Mouse (Mus musculus) myocyte (in vitro differentiated cells): ENCODE data around the gene Abhd12.

Source experiments
- CEBPB ChIP-seq: IDR thresholded peaks from 2 replicates; pipeline ENCODE4 v1.6.1; 2011; ENCODE audit warnings: mild to moderate bottlenecking, moderate library complexity; ENCODE audit not compliant: poor library complexity, insufficient read depth, severe bottlenecking
- E2F4 ChIP-seq: IDR thresholded peaks from one replicate; pipeline ENCODE4 v1.6.1; 2011; ENCODE audit warnings: mild to moderate bottlenecking, control low read depth, moderate library complexity; ENCODE audit not compliant: insufficient read depth
- MAX ChIP-seq: IDR thresholded peaks from one replicate; pipeline ENCODE4 v1.6.1; 2011; ENCODE audit warnings: low read depth, mild to moderate bottlenecking, control low read depth
- MYOG ChIP-seq, 3 experiments: IDR thresholded peaks; one replicate each; pipeline ENCODE4 v1.6.1; 2011; ENCODE audit warnings: control low read depth in 2 of 3, low read depth in 2 of 3, mild to moderate bottlenecking in 2 of 3; ENCODE audit not compliant: insufficient read length in 2 of 3, control insufficient read depth in 1 of 3, insufficient read depth in 1 of 3
- POLR2A ChIP-seq: IDR thresholded peaks from one replicate; pipeline ENCODE4 v1.6.1; 2011; ENCODE audit warnings: low read depth, mild to moderate bottlenecking, control low read depth, moderate library complexity; ENCODE audit not compliant: insufficient read length
- POLR2AphosphoS2 ChIP-seq: IDR thresholded peaks from one replicate; pipeline ENCODE4 v1.6.1; 2011; ENCODE audit warnings: low read depth, control low read depth; ENCODE audit not compliant: insufficient read length
- REST ChIP-seq: IDR thresholded peaks from one replicate; pipeline ENCODE4 v1.6.1; 2011; ENCODE audit warnings: mild to moderate bottlenecking, control low read depth, moderate library complexity; ENCODE audit not compliant: insufficient read depth, insufficient read length
- SRF ChIP-seq: IDR thresholded peaks from one replicate; pipeline ENCODE4 v1.6.1; 2011; ENCODE audit warnings: low read depth; ENCODE audit not compliant: control insufficient read depth, insufficient read length
- TCF12 ChIP-seq: IDR thresholded peaks from one replicate; pipeline ENCODE4 v1.6.1; 2011; ENCODE audit warnings: mild to moderate bottlenecking, control low read depth; ENCODE audit not compliant: poor library complexity, insufficient read depth, severe bottlenecking
- TCF3 ChIP-seq: IDR thresholded peaks from one replicate; pipeline ENCODE4 v1.6.1; 2011; ENCODE audit warnings: low read depth, control low read depth; ENCODE audit not compliant: insufficient read length
- USF1 ChIP-seq: IDR thresholded peaks from one replicate; pipeline ENCODE4 v1.6.1; 2011; ENCODE audit warnings: low read depth, mild to moderate bottlenecking, control low read depth, moderate library complexity

DNA sequence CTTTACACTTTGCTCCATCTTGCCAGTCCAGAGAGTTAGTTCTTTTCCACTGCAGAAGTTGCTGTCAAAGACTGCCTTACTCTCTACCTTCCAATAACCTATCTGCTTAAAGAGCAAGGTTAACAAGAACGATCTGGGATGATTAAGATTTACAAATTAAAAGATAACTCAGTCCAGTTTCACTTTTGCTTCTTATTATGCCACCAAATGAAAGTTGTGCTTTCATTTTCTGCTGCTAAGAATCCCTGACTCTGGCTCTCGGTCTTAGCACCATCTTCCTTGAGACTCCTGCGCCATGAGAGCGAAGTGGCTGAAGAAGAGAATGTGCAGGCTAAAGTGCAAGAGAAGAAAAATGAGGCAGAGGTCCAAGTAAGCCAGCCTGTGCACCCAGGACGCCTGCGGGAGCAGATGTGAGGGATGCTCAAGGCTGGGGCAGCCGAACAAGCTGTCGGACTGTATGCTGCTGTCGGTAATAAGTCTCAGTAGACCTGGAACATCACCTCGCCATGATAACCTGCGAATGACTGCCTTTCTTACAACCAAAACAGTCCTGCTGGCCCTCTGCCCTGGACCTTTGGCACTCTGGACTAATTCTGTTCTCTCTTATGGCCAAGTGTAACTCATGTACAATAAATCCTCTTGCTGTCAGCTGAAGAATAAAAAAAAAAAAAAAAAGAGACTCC is 22.6 kb upstream of the Abhd12 start:
- TF ChIP-seq POLR2A (no peak), POLR2AphosphoS2 (no peak), MAX (no peak), E2F4 (no peak), TCF12 (no peak), TCF3 (no peak), USF1 (no peak), CEBPB (no peak), REST (no peak), SRF (no peak), MYOG (IDR thresholded peaks at IDR 0.05; ENCODE audit: control insufficient read depth in 1 of 3, insufficient read depth in 1 of 3, insufficient read length in 2 of 3, low read depth in 2 of 3) (no peak)
